Mouse (Mus musculus) 3134 (cell line): ENCODE data around the gene Slc35g1.
A peak's percentile ranks its signal among the peaks of the same experiment; 100 is the strongest.
"Not testable (repeated sequence)": the region's sequence is repeated elsewhere in the genome, so short reads cannot be mapped to it uniquely, and the experiment has no call there.

ENCODE experiments used
- DNase-seq: peaks from one replicate; pipeline ENCODE4 v3.0.0-alpha.2; 2011; ENCODE audit warnings: low spot score; ENCODE audit not compliant: insufficient read length; ENCODE audit errors: extremely low read depth

Gene Slc35g1

GRCm38 (mm10) chr19:38387021-38387420, 8.8 kb upstream of the Slc35g1 start:
- DNase-seq: not testable (repeated sequence)

- no peak for DNase-seq
Observed at GRCm38 (mm10) chr19:38387835-38388234, 7.9 kb upstream of the Slc35g1 start.

GRCm38 (mm10) chr19:38396633-38396970, 822 bp downstream of the Slc35g1 start:
- DNase-seq: no peak

- no peak for DNase-seq
Observed at GRCm38 (mm10) chr19:38397004-38397403, 1.2 kb downstream of the Slc35g1 start.

GRCm38 (mm10) chr19:38398966-38399365, 3.2 kb downstream of the Slc35g1 start:
- DNase-seq: no peak

GRCm38 (mm10) chr19:38400851-38401250, 5.1 kb downstream of the Slc35g1 start:
- no peak for DNase-seq

- DNase-seq: no peak
Observed at GRCm38 (mm10) chr19:38401416-38401815, 5.6 kb downstream of the Slc35g1 start.

GRCm38 (mm10) chr19:38410357-38411056, 14.7 kb downstream of the Slc35g1 start:
- DNase-seq: no peak

GRCm38 (mm10) chr19:38413861-38414260, 18.1 kb downstream of the Slc35g1 start:
- no peak for DNase-seq

GRCm38 (mm10) chr19:38418819-38419423, 23.1 kb downstream of the Slc35g1 start:
- no peak for DNase-seq

GRCm38 (mm10) chr19:38420751-38421295, 25.0 kb downstream of the Slc35g1 start:
- DNase-seq: no peak

- DNase-seq: no peak
Observed at GRCm38 (mm10) chr19:38421436-38421835, 25.7 kb downstream of the Slc35g1 start.

- no peak for DNase-seq
Observed at GRCm38 (mm10) chr19:38422926-38423325, 27.1 kb downstream of the Slc35g1 start.

- DNase-seq: peak; percentile 28
Observed at GRCm38 (mm10) chr19:38423884-38424283, 28.1 kb downstream of the Slc35g1 start.

GRCm38 (mm10) chr19:38424581-38424980, 28.8 kb downstream of the Slc35g1 start:
- DNase-seq: no peak

GRCm38 (mm10) chr19:38429269-38429668, 33.5 kb downstream of the Slc35g1 start:
- no peak for DNase-seq

GRCm38 (mm10) chr19:38430475-38430874, 34.7 kb downstream of the Slc35g1 start:
- peak; percentile 16 for DNase-seq

GRCm38 (mm10) chr19:38431326-38431725, 35.5 kb downstream of the Slc35g1 start:
- no peak for DNase-seq

GRCm38 (mm10) chr19:38432021-38432420, 36.2 kb downstream of the Slc35g1 start:
- DNase-seq: no peak

GRCm38 (mm10) chr19:38433381-38433780, 37.6 kb downstream of the Slc35g1 start:
- DNase-seq: no peak

GRCm38 (mm10) chr19:38435221-38435620, 39.4 kb downstream of the Slc35g1 start:
- no peak for DNase-seq

- DNase-seq: no peak
Observed at GRCm38 (mm10) chr19:38441860-38442259, 46.1 kb downstream of the Slc35g1 start.
